Mouse (Mus musculus): Measurements from ENCODE around the gene Plcd3.
A peak's percentile ranks its signal among the peaks of the same experiment; 100 is the strongest.

The Plcd3 gene

DNA sequence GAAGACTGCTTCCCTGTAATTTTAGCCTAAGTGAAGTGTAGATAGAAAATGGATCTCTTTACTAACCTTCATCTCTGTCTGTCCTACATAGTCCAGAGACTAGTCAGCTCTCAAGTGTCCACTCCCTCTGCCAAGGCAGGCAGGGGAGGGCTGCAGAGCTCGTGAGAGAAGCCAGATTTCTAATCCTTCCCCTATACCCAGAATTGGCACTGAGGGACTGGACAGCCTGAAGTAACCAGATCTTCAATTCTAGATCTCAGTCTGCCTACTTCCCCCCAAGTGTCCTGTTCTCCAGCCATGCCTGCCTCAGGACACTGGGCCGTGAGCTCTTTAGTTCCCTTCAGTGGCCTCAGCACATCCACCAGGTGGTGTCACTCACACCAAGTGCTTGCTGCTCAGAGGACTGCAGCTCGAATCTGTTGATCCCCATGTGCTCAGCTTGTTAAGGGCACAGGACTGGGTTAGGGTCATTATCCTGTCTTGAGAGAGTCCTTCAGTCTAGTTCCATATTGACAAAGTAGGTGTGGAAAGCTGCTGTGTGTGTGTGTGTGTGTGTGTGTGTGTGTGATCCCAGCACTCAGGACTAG lies 42.9 kb downstream of the Plcd3 start:
- DNase-seq, result no peak

- no peak for DNase-seq
Observed at GRCm38 (mm10) chr11:103056636-103057035, 44.8 kb downstream of the Plcd3 start.

- peak; percentile 62 to 90 for DNase-seq
Observed at GRCm38 (mm10) chr11:103054798-103055197, 46.7 kb downstream of the Plcd3 start.

DNA sequence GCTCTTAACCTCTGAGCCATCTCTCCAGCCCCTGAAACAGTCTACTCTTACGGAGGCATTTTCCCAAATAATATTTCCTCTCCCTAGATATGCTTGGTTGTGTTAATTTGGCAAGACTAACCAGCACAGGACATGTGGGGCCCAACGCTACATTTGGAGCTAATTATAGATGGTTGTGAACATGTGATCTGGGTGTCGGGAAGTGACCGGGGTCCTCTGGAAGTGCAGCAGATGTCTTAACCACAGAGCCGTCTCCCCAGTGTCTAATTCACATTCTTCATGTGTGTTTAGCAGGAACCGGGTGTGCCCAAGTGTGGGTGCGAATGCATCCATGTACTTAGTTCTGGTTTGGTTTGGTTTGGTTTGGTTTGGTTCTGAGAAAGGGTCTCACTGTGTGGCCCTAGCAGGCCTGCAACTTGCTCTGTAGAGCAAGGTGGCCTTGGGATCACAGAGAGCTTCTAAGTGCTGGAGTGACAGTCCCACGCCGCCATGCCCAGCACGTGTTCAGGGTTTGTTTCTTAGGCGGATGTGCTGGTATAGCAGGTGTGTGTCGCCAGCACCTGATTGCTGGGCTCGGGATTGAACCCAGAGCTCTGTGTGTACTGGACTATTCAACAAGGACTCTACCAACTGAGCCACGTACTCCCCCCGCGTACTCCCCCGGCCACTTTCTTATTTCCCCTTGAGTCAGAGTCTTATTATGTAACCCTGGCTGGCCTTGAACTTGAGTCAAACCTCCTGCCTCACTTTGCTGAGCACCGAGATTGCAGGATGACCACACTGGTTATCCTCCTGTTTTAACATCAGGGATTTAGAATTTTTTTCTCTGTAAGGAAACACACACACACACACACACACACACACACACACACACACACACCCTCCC lies 48.0 kb downstream of the Plcd3 start:
- no peak for DNase-seq

GRCm38 (mm10) chr11:103052078-103052477 lies 49.4 kb downstream of the Plcd3 start:
- no peak for DNase-seq

DNA sequence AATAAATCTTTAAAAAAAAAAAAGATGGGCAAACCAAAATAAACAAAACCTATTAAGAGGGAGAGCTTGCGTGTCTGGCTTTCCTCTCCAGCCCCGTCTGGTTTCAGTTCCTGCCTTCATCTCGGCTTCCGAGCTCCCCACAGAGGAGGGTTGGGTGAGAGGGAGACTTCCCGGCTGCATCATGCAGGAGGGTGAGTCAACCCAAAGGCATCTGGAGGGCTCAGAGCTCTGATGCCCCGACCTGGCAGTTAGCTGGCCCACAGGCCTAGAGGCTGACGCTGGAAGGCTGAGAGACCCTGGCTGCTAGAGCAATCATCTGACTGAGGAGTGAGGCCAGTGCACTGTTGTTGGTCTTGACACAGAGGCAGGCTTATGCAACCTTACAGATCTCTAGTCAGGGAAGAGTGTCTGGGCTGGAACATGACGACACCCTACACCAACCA lies 50.2 kb downstream of the Plcd3 start:
- peak in 1 of 2 experiments; percentile 57 for DNase-seq

- no peak for DNase-seq
Observed at GRCm38 (mm10) chr11:103050153-103050552, 51.3 kb downstream of the Plcd3 start.

GRCm38 (mm10) chr11:103049611-103050010 lies 51.8 kb downstream of the Plcd3 start:
- no peak for DNase-seq

GRCm38 (mm10) chr11:103046286-103046685 lies 55.2 kb downstream of the Plcd3 start:
- no peak for DNase-seq

GRCm38 (mm10) chr11:103043982-103044381 lies 57.5 kb downstream of the Plcd3 start:
- no peak for DNase-seq

- DNase-seq, result no peak
Observed at GRCm38 (mm10) chr11:103042828-103043227, 58.6 kb downstream of the Plcd3 start.

GRCm38 (mm10) chr11:103038037-103038436 lies 63.4 kb downstream of the Plcd3 start:
- no peak for DNase-seq

- peak in 1 of 2 experiments; percentile 52 for DNase-seq
Observed at GRCm38 (mm10) chr11:103036881-103037465, 64.5 kb downstream of the Plcd3 start.

- DNase-seq, result no peak
Observed at GRCm38 (mm10) chr11:103035007-103035406, 66.5 kb downstream of the Plcd3 start.

DNA sequence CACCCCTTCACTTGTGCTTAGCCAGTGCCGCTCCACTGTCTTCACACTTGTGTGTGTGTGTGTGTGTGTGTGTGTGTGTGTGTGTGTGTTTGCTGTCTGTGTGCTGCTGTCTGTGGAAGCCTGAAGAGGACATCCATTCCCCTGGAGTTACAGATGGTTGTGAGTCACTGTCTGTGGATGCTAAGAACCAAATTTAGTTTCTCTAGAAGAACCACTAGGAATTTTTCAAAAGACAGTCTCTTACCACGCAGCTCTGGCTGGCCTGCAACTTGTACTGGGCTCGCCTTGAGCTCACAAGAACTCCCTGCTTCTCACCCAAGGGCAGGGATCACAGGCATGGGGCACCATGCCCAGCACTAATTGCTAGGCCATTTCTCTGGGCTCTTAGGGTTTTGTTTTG lies 68.4 kb downstream of the Plcd3 start:
- DNase-seq, result no peak

DNA sequence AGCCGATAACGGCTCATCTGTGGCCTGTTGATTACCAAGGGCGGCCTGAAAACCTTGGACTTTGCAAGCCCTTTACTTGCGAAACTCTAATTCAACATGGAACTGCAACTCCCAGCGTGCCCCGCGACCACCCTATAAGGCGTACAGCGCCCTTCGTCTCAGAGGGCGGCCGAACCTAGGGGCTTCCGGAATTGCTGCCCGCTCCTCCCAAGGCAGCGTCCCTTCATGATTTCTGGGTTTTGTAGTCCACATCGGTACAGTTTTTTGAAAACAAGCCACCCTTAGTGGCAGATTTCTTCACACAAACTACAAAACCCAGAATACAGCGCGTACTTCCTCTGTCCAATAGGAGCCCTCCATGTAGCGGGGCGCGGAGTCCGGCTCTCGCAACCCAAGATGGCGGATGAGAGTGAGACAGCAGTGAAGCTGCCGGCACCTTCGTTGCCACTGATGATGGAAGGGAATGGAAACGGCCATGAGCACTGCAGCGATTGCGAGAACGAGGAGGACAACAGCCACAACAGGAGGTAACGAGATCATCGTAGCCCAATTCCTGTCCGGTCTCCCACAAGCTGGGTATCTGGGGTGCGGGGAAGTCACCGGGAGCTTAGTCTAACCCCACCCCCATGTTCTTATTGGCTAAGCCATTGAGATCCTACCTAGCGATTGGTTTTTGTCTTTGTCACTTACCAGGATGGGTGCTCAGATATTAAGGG lies 73.1 kb downstream of the Plcd3 start, which contains the start of the genes Nmt1 and Dcakd:
Nmt1 (plus strand) TSS at position 15 of the 716 bp plus-strand sequence.
Dcakd (minus strand) TSS at position 158 of the 716 bp plus-strand sequence.
- DNase-seq, result peak; percentile 94 to 98

DNA sequence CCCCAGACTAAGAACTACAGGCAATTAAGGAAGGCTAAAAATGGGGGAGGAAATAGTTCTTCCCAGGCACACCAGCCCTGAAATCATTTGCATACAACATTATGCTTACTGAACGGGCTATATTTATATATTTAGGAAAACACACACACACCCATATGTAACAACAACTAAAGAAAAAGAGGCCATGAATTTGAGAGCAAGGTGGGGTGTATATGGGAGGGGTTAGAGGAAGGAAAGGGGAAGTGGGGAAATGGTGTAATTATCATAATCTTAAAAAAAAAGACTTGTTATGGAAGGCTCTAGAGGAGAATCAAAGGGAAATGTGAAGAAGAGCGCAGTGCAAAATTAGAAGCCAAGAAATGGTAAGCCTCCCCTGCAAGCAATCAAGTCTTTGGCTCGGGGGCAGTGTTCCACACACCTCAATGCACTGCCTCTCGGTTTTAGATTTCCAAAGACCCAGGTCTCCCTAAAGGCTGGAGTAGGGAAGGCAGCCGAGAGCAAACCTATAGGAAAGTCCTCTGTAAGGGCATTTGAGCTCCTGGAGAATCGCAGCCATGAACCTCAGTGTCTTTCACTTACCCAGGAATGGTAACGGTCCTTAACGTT lies 73.8 kb downstream of the Plcd3 start:
- no peak for DNase-seq

DNA sequence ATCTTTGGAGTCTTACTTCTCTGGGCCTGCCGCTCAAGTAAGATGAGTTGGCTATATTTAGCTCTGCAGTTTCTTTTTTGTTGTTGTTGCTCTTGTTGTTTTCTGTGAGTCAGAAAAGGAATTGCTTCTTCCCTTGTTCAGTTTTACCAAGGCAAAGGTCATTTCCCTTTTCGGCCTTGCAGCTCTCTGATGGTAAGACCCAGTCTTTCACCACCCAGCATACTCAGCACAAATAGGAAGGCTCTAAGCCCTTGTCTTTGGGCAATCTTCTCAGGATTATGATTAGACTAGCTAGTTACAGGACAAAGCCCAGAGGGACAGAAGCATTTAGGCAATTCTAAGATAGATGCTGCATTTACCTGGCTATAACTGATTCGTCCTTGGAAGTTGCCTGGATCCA lies 74.6 kb downstream of the Plcd3 start:
- no peak for DNase-seq

DNA sequence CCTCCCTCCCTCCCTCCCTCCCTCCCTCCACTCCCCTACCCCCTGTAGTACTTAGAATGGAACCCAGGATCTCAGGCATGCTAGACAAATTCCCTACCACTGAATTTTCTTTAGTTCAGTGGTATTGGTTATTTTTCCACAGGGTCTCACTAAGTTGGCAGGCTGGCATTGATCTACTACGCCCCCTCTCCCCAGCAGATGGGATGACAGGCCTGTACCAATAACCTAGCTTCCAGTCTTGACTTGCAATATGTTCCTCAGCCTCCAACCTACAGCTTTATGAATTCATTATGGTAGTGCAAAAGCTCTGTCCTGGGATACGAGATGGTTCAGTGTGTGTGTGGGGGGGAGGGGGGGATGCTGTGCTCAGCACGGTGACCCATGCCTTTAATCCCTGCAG lies 77.5 kb downstream of the Plcd3 start:
- DNase-seq, result no peak

DNA sequence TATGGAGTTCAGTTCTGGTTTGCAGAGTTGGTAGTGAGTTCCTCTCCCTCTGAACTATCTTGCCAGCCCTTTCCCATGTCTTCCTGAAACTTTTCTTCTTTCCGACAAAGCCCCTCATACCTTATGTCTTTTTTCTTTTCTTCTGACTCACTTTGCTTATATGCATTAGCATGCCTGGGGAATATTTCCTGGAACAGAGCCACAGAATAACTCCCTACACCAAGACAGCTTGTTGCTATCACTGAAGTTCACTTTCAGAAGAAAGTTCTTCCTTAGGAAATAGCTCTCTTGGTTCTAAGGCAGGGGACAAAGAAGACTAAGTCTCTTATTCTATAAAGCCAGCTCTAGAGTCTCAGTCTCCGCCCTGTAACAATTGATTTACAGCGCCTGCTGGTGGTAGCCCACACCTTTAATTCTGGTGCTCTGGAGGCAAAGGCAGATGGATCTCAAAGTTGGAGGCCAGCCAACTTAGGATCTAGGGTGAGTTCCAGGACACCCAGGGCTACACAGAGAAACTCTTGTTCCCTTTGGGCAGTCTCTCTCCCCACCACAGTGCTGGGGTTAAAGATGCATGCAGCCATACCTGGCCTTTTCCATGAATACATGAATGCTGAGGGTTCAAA lies 80.6 kb downstream of the Plcd3 start:
- DNase-seq, result no peak
